Mouse (Mus musculus): ENCODE measurements around the gene Slc22a3. TPM values are rescaled to one million over a fixed set of nuclear protein-coding genes. Genes with fewer than 3 reads are reported as not detected.

Slc22a3 gene
- polyA plus RNA-seq (2015; fragmentation: Nextera tagmentation; extraction: Ambion mirVana) = 0.67 and 1.8 TPM in 2 replicates

GRCm38 (mm10) chr17:12507654-12508204 is at the start of gene Slc22a3:
TSS of gene Slc22a3 (minus strand) at chr17:12507704.

DNA sequence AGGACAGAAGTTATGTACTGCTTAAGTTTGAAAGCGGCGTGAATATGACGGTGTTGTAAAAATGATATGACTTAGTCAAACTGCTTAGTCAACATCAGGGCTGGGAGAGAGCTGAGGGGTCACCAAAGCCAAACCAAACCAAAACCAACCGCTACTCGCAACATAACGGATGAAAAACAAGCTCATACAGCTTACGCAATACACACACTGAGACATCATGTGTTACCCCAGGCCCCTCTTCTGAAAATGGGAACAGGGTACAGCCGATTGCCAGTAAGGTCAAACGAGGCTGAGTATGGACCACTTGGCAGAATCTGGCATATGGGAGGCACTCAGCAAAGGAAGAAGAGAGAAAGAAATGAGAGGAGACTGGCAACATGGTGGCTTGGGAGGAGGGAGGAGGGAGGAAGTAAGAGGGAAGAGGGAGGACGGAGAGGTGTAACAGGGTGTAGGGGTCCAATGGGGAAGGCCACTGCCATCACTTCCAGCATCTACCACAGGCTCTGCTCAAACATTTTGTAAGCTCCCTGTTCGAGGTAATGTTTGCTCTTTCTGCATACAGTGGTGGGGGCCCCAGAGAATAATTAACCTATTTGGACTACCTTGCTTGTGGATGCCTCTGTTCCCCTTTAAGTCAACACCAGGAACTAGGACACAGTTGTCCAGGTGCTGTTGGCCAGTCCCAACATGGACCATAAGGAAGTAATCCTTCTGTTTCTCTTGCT is 129.4 kb downstream of the Slc22a3 start, which contains the start of gene Plg:
Gene Plg (plus strand): TSS at position 628 of the 725 bp plus-strand sequence.

Other genes with a start within 250 kb of the Slc22a3 start
- gene Map3k4, start 188.9 kb downstream of the Slc22a3 start, polyA plus RNA-seq (2015; fragmentation: Nextera tagmentation; extraction: Ambion mirVana) = 21.9 and 24.4 TPM in 2 replicates
- gene Plg, start 129.1 kb downstream of the Slc22a3 start, polyA plus RNA-seq (2015; fragmentation: Nextera tagmentation; extraction: Ambion mirVana) = 0.21 and 0.38 TPM in 2 replicates
- gene Slc22a2, start 76.4 kb upstream of the Slc22a3 start, polyA plus RNA-seq (2015; fragmentation: Nextera tagmentation; extraction: Ambion mirVana) = not detected in 2 replicates
- not detected in 2 replicates for gene Slc22a1, start 168.1 kb upstream of the Slc22a3 start, polyA plus RNA-seq (2015; fragmentation: Nextera tagmentation; extraction: Ambion mirVana)

All from skeletal muscle tissue, postnatal 0 days (tissue).